Mouse (Mus musculus): Measurements from ENCODE around the gene Trappc6a.

Trappc6a gene

GRCm38 (mm10) chr7:19561431-19561764 is 53.2 kb downstream of the Trappc6a start:
- DNase-seq (ENCODE audit: extremely low spot score) = no peak

GRCm38 (mm10) chr7:19561765-19562642 is 53.8 kb downstream of the Trappc6a start:
- peak; percentile 96 for DNase-seq (ENCODE audit: extremely low spot score)

DNA sequence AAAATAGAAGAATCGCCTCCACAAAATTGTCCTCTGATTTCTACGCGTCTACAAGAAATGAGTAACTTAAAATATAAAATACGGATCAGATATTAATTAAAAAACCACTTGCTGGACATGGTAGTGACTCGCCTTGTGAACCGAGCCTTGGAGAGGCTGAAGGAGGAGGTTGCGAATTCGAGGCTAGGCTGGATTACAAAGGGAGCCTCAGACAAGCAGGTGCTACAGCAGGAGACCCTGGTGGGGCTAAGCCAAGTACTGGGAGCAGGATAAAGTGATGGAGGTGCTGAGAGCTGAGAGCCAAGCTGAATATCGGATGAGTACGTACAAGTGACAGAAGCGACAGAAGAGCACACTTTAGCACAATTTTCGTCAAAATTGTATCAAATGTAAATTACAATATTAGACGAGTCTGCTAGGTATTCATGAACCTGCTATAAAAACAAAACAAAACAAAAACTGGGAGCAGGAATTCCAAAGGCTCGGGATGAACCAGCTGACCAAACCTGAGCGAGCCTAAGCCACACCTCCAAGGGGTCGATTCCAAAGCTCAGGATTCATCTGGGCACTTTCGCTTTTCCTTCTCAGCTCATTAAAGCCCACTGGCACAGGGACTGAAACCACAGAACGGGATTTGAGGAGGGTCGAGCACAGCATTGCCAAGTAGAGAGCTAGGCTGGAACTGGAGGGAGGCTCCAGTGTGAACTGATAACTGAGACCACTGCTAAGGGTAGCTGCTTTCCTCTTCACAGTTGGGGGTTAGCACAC is 54.6 kb downstream of the Trappc6a start, which contains the start of gene Ppp1r37:
Gene Ppp1r37, minus strand, starts transcription at position 434 of the 768 bp plus-strand sequence.
- no peak for DNase-seq (ENCODE audit: extremely low spot score)

DNA sequence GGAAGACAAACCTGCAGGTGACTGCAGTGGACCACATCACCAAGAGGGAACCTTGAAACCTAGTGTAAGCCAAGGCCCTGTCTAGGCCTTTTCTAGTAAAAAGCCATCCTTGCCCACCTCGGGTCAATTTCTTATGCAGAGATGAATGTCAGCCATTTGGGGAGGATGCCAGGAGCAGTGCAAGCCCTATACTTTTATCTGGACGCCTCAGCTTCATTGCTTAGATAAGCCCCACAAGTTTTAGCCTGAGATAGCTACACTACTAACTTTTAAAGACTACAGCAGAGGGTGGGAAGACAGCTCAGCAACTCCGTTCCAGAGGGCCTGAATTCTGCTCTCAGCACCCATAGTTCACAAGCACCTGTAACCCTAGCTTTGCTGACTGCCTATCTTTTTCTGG is 55.7 kb downstream of the Trappc6a start:
- DNase-seq (ENCODE audit: extremely low spot score) = no peak

- no peak for DNase-seq (ENCODE audit: extremely low spot score)
Measured at GRCm38 (mm10) chr7:19564455-19564854, 56.3 kb downstream of the Trappc6a start.
